Mouse (Mus musculus): ENCODE data around the gene Ppef1. TPM values are rescaled to one million over a fixed set of nuclear protein-coding genes. Genes with fewer than 3 reads are reported as not detected.

Ppef1 gene
- polyA plus RNA-seq, 1 experiment from 2014 or later: 0.11 TPM

- Histone ChIP-seq H3K4me2 (replicated peaks; ENCODE audit: low read depth, low read length) (no peak overlapping the region), H3K4me1 (ENCODE audit: insufficient read depth, low read length) (peaks cover 30% of the 10 kb centered on the region; the same call in 1 of the 2 replicates), H3K36me3 (ENCODE audit: insufficient read depth, low read length) (no peaks in the 10 kb centered on the region), H3K27me3 (ENCODE audit: insufficient read depth, low read length) (peaks cover 16% of the 10 kb centered on the region; the same call in 1 of the 2 replicates), H3K9ac (replicated peaks; ENCODE audit: low read length) (no peak overlapping the region), H3K27ac (ENCODE audit: low read length) (peak overlapping the region; percentile 53; the same call in 1 of the 2 replicates), H3K9me3 (ENCODE audit: low read length) (no peaks in the 10 kb centered on the region), H3K4me3 (ENCODE audit: low read length) (no peak overlapping the region)
- ATAC-seq (ENCODE audit: low FRiP score, low TSS enrichment): peak; percentile 29; the same call in 1 of the 2 replicates
- 30% methylated on average over 3 of the region's 3 CpGs for WGBS
Observed at GRCm38 (mm10) chrX:160601053-160601452, 134.5 kb downstream of the Ppef1 start.

GRCm38 (mm10) chrX:160598562-160599458 is 136.8 kb downstream of the Ppef1 start:
- Histone ChIP-seq H3K27ac (ENCODE audit: low read length) (peak overlapping the region; percentile 74), H3K9ac (replicated peaks; ENCODE audit: low read length) (no peak overlapping the region), H3K36me3 (ENCODE audit: insufficient read depth, low read length) (no peaks in the 10 kb centered on the region), H3K27me3 (ENCODE audit: insufficient read depth, low read length) (peaks cover 14% of the 10 kb centered on the region; the same call in 1 of the 2 replicates), H3K4me1 (ENCODE audit: insufficient read depth, low read length) (peaks cover 30% of the 10 kb centered on the region; the same call in 1 of the 2 replicates), H3K4me2 (replicated peaks; ENCODE audit: low read depth, low read length) (no peak overlapping the region), H3K9me3 (ENCODE audit: low read length) (no peaks in the 10 kb centered on the region), H3K4me3 (ENCODE audit: low read length) (no peak overlapping the region)
- peak; percentile 93 for ATAC-seq (ENCODE audit: low FRiP score, low TSS enrichment)
- WGBS: 38% methylated on average over 3 of the region's 3 CpGs

GRCm38 (mm10) chrX:160598055-160598454 is 137.5 kb downstream of the Ppef1 start:
- H3K27ac ChIP-seq (ENCODE audit: low read length): peak overlapping the region; percentile 74
- peaks cover 14% of the 10 kb centered on the region; the same call in 1 of the 2 replicates for H3K27me3 ChIP-seq (ENCODE audit: insufficient read depth, low read length)
- no peak overlapping the region for H3K9ac ChIP-seq (replicated peaks; ENCODE audit: low read length)
- no peak for ATAC-seq (ENCODE audit: low FRiP score, low TSS enrichment)
- H3K4me3 ChIP-seq (ENCODE audit: low read length): no peak overlapping the region
- no peak overlapping the region for H3K4me2 ChIP-seq (replicated peaks; ENCODE audit: low read depth, low read length)
- H3K9me3 ChIP-seq (ENCODE audit: low read length): no peaks in the 10 kb centered on the region
- no peaks in the 10 kb centered on the region for H3K36me3 ChIP-seq (ENCODE audit: insufficient read depth, low read length)
- H3K4me1 ChIP-seq (ENCODE audit: insufficient read depth, low read length): peaks cover 30% of the 10 kb centered on the region; the same call in 1 of the 2 replicates
- 57% methylated on average over 2 of the region's 2 CpGs for WGBS

- ATAC-seq (ENCODE audit: low FRiP score, low TSS enrichment): no peak
- H3K4me3 ChIP-seq (ENCODE audit: low read length): no peak overlapping the region
- H3K4me1 ChIP-seq (ENCODE audit: insufficient read depth, low read length): peaks cover under 1% of the 10 kb centered on the region; the same call in 1 of the 2 replicates
- no peaks in the 10 kb centered on the region for H3K36me3 ChIP-seq (ENCODE audit: insufficient read depth, low read length)
- H3K4me2 ChIP-seq (replicated peaks; ENCODE audit: low read depth, low read length): no peak overlapping the region
- no peak overlapping the region for H3K27ac ChIP-seq (ENCODE audit: low read length)
- H3K27me3 ChIP-seq (ENCODE audit: insufficient read depth, low read length): peaks cover 7% of the 10 kb centered on the region; the same call in 1 of the 2 replicates
- no peak overlapping the region for H3K9ac ChIP-seq (replicated peaks; ENCODE audit: low read length)
- H3K9me3 ChIP-seq (ENCODE audit: low read length): no peaks in the 10 kb centered on the region
- WGBS: 75% methylated on average over 6 of the region's 6 CpGs
Observed at GRCm38 (mm10) chrX:160592933-160593332, 142.6 kb downstream of the Ppef1 start.

- Histone ChIP-seq H3K27ac (ENCODE audit: low read length) (no peak overlapping the region), H3K27me3 (ENCODE audit: insufficient read depth, low read length) (peaks cover 6% of the 10 kb centered on the region; the same call in 1 of the 2 replicates), H3K4me1 (ENCODE audit: insufficient read depth, low read length) (no peaks in the 10 kb centered on the region), H3K36me3 (ENCODE audit: insufficient read depth, low read length) (no peaks in the 10 kb centered on the region), H3K4me2 (replicated peaks; ENCODE audit: low read depth, low read length) (no peak overlapping the region), H3K4me3 (ENCODE audit: low read length) (no peak overlapping the region), H3K9me3 (ENCODE audit: low read length) (no peaks in the 10 kb centered on the region), H3K9ac (replicated peaks; ENCODE audit: low read length) (no peak overlapping the region)
- no peak for ATAC-seq (ENCODE audit: low FRiP score, low TSS enrichment)
- WGBS: 94% methylated on average over 7 of the region's 7 CpGs
Observed at GRCm38 (mm10) chrX:160590147-160590546, 145.4 kb downstream of the Ppef1 start.

- Histone ChIP-seq H3K27ac (ENCODE audit: low read length) (no peak overlapping the region), H3K27me3 (ENCODE audit: insufficient read depth, low read length) (peaks cover 8% of the 10 kb centered on the region; the same call in 1 of the 2 replicates), H3K9ac (replicated peaks; ENCODE audit: low read length) (no peak overlapping the region), H3K9me3 (ENCODE audit: low read length) (no peaks in the 10 kb centered on the region), H3K4me2 (replicated peaks; ENCODE audit: low read depth, low read length) (no peak overlapping the region), H3K36me3 (ENCODE audit: insufficient read depth, low read length) (no peaks in the 10 kb centered on the region), H3K4me3 (ENCODE audit: low read length) (no peak overlapping the region), H3K4me1 (ENCODE audit: insufficient read depth, low read length) (no peaks in the 10 kb centered on the region)
- WGBS: 86% methylated on average over 4 of the region's 4 CpGs
- no peak for ATAC-seq (ENCODE audit: low FRiP score, low TSS enrichment)
Observed at GRCm38 (mm10) chrX:160588523-160588922, 147.0 kb downstream of the Ppef1 start.

- Histone ChIP-seq H3K36me3 (ENCODE audit: insufficient read depth, low read length) (no peaks in the 10 kb centered on the region), H3K9me3 (ENCODE audit: low read length) (no peaks in the 10 kb centered on the region), H3K9ac (replicated peaks; ENCODE audit: low read length) (no peak overlapping the region), H3K4me2 (replicated peaks; ENCODE audit: low read depth, low read length) (no peak overlapping the region), H3K4me3 (ENCODE audit: low read length) (no peak overlapping the region), H3K27ac (ENCODE audit: low read length) (no peak overlapping the region), H3K27me3 (ENCODE audit: insufficient read depth, low read length) (peaks cover 3% of the 10 kb centered on the region; the same call in 1 of the 2 replicates), H3K4me1 (ENCODE audit: insufficient read depth, low read length) (no peaks in the 10 kb centered on the region)
- 70% methylated on average over 1 of the region's 1 CpGs for WGBS
- no peak for ATAC-seq (ENCODE audit: low FRiP score, low TSS enrichment)
Observed at GRCm38 (mm10) chrX:160585110-160585509, 150.5 kb downstream of the Ppef1 start.

GRCm38 (mm10) chrX:160584148-160584838 is 151.3 kb downstream of the Ppef1 start:
- Histone ChIP-seq H3K27ac (ENCODE audit: low read length) (no peak overlapping the region), H3K27me3 (ENCODE audit: insufficient read depth, low read length) (peaks cover 3% of the 10 kb centered on the region; the same call in 1 of the 2 replicates), H3K9ac (replicated peaks; ENCODE audit: low read length) (no peak overlapping the region), H3K4me2 (replicated peaks; ENCODE audit: low read depth, low read length) (no peak overlapping the region), H3K36me3 (ENCODE audit: insufficient read depth, low read length) (no peaks in the 10 kb centered on the region), H3K4me3 (ENCODE audit: low read length) (no peak overlapping the region), H3K4me1 (ENCODE audit: insufficient read depth, low read length) (no peaks in the 10 kb centered on the region), H3K9me3 (ENCODE audit: low read length) (no peaks in the 10 kb centered on the region)
- no peak for ATAC-seq (ENCODE audit: low FRiP score, low TSS enrichment)
- WGBS: 93% methylated on average over 4 of the region's 4 CpGs

GRCm38 (mm10) chrX:160583589-160583988 is 152.0 kb downstream of the Ppef1 start:
- H3K4me1 ChIP-seq (ENCODE audit: insufficient read depth, low read length): no peaks in the 10 kb centered on the region
- no peak overlapping the region for H3K27ac ChIP-seq (ENCODE audit: low read length)
- H3K4me2 ChIP-seq (replicated peaks; ENCODE audit: low read depth, low read length): no peak overlapping the region
- no peak overlapping the region for H3K4me3 ChIP-seq (ENCODE audit: low read length)
- no peak overlapping the region for H3K9ac ChIP-seq (replicated peaks; ENCODE audit: low read length)
- H3K36me3 ChIP-seq (ENCODE audit: insufficient read depth, low read length): no peaks in the 10 kb centered on the region
- ATAC-seq (ENCODE audit: low FRiP score, low TSS enrichment): no peak; the same call in 1 of the 2 replicates
- WGBS: 77% methylated on average over 5 of the region's 5 CpGs
- H3K9me3 ChIP-seq (ENCODE audit: low read length): no peaks in the 10 kb centered on the region
- H3K27me3 ChIP-seq (ENCODE audit: insufficient read depth, low read length): peaks cover 3% of the 10 kb centered on the region; the same call in 1 of the 2 replicates

Measured in kidney, embryonic 16.5 days (tissue).